Mouse (Mus musculus): ENCODE results near the gene Gm21865. TPM values are rescaled to one million over a fixed set of nuclear protein-coding genes. Genes with fewer than 3 reads are reported as not detected.
"Not testable (repeated sequence)": the region's sequence is repeated elsewhere in the genome, so short reads cannot be mapped to it uniquely, and the experiment has no call there.

The Gm21865 gene
- not detected for polyA plus RNA-seq (2017; shearing (Covaris generic))

DNA sequence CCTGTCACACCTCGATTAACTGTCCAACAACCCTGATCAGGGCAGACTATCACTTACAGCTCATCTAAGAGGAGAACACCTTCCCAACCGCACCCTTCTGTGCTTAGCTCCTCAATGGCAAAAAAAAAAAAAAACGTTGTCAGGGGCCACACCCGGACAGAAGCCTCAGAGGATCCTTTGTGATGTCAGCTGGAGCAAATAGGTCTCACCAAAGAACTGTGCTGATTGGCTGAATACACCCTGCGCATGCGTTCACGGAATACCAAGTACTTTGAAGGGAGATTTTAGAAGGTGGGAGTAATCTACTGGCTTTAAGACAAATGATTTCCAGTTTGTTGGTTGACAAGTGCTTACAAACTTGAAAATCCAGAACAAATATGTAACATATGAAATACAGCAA is at the start of gene Gm21865:
TSS of gene Gm21865 (minus strand) at position 101 of the 400 bp plus-strand sequence.
- ATAC-seq: not testable (repeated sequence)

Other genes starting within 250 kb of the Gm21865 start
- not detected for gene Gm21882, start 64.6 kb upstream of the Gm21865 start, polyA plus RNA-seq (2017; shearing (Covaris generic))

Measured in activated CD4-positive, CD25-positive, alpha-beta regulatory T cell, adult 4 months (primary cell).